Mouse (Mus musculus): ENCODE data around the gene Spaca6. TPM values are rescaled to one million over a fixed set of nuclear protein-coding genes. Genes with fewer than 3 reads are reported as not detected.

Gene Spaca6
- polyA plus RNA-seq, 1 experiment from 2014 or later: 48.1 TPM

DNA sequence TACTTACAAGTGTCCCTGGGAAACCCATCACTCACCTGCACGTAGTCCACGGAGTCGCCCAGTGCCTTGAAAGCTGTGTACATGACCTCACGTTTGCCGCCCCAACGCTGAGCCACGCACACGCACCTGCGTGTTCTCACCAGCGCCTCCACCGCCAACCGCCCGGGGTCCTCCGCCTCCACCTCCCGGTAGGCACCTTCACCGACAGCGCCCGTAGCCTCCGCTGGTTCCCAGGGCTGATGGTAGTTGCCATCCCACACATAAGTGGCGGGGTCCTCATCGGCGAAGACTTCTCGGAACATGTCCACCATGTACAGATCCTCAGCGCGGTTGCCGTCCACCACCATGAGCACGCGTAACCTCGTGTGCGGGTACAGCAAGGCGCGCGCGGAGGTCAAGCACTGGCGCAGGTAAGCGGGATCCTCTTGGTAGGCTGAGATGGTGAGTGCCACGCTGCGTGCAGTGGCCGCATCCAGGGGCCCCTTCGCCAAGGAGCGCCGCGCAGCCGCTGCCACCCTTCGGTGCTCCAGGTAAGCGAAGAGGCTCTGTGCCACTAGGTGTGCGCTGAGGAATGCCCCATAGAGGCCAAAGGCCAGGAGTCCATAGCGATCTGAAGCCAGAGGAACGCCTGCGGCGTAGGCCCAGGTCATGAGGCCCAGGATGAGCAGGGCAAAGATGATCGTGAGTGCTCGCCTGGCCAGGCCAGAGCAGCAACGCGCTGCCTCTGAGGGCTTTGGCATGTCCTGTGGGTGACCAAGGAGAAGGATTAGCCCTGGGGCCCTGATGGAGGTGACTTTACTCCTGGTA lies 23.2 kb downstream of the Spaca6 start:
- Histone ChIP-seq H3K4me1 (no peaks in the 10 kb centered on the region), H3K4me3 (no peak overlapping the region), H3K36me3 (0 out of 2 replicates have a peak, but pooled peaks cover 8% of the 10 kb centered on the region), H3K27me3 (replicated peaks) (peaks cover 12% of the 10 kb centered on the region), H3K9ac (no peak overlapping the region), H3K9me3 (no peaks in the 10 kb centered on the region), H3K27ac (no peak overlapping the region), H3K4me2 (replicated peaks) (peak overlapping the region; percentile 35)
- peak; percentile 32 for ATAC-seq (ENCODE audit: low FRiP score, low read depth)
- WGBS: 23% methylated on average over 55 of the region's 55 CpGs

DNA sequence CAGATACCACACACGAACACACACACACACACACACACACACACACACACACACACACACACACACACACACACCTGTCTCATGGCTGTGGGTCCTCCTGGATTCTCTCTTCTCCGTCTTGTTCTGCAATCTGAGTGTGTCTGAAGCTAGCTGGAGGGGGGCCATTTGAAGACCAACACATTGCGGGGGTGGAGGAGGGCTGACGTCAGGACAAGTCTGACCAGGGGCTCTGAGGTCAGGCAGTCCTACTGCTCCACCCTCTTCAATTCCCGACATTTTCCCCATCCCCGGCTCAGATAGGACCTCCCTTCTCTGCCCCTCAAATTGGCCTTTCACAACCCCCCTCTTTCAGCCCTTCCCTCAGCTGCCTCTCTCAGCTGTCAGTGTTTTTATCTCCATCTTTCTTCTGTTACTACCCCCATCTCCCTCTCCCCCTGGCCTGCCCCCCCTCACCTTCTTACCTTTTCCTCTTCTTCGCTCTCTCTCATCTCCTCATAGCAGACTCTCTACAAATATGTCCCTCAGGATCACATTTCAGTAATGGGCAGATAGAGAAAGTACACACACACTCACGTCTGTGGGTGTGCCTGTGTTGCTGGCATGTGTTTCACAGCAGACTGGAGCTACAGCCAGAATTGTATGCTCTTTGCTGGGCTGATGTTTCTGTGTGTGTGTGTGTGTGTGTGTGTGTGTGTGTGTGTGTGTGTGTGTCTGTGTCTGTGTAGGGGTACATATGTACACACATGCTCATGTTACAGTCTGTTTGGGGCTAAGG lies 28.3 kb downstream of the Spaca6 start, which contains the start of gene Has1:
Gene Has1, minus strand, starts transcription at position 142 of the 775 bp plus-strand sequence.
- H3K4me2 ChIP-seq (replicated peaks): no peak within 1 kb of the TSS
- no peak within 1 kb of the TSS for H3K27ac ChIP-seq
- no peak within 1 kb of the TSS for H3K4me3 ChIP-seq
- H3K9me3 ChIP-seq: no peaks in the 10 kb centered on the region
- H3K9ac ChIP-seq: no peak within 1 kb of the TSS
- peaks cover 3% of the 10 kb centered on the region for H3K27me3 ChIP-seq (replicated peaks)
- no peaks in the 10 kb centered on the region for H3K4me1 ChIP-seq
- 60% methylated on average over 8 of the region's 8 CpGs for WGBS
- no peaks in the 10 kb centered on the region; the same call in 1 of the 2 replicates for H3K36me3 ChIP-seq
- no peak for ATAC-seq (ENCODE audit: low FRiP score, low read depth)

GRCm38 (mm10) chr17:17856612-17857011 lies 29.7 kb downstream of the Spaca6 start:
- no peak overlapping the region for H3K27ac ChIP-seq
- H3K4me1 ChIP-seq: no peaks in the 10 kb centered on the region
- no peak overlapping the region for H3K4me2 ChIP-seq (replicated peaks)
- H3K4me3 ChIP-seq: no peak overlapping the region
- no peak for ATAC-seq (ENCODE audit: low FRiP score, low read depth)
- no peaks in the 10 kb centered on the region for H3K9me3 ChIP-seq
- H3K36me3 ChIP-seq: no peaks in the 10 kb centered on the region; the same call in 1 of the 2 replicates
- no peaks in the 10 kb centered on the region for H3K27me3 ChIP-seq (replicated peaks)
- 85% methylated on average over 1 of the region's 1 CpGs for WGBS
- H3K9ac ChIP-seq: no peak overlapping the region

DNA sequence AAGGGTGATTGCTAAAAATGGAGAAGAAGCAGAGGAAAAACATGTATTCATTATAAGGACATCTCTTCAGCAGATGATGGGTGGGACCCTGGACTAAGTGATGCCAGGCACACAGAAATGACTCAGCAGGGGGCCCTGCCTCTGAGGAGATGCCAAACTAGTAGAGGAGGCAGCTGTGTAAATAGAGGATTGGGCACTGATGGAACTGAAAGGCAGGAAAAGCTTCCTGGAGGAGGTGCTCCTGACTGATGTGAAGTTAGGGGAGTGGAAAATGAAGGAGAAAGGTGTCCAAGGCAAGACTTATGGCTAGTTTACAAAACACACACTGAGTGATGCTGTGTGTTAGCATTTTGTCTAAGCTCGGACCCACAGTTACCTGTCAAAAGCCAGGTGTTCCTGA lies 30.5 kb downstream of the Spaca6 start:
- Histone ChIP-seq H3K4me3 (no peak overlapping the region), H3K27me3 (replicated peaks) (no peaks in the 10 kb centered on the region), H3K4me1 (no peaks in the 10 kb centered on the region), H3K27ac (no peak overlapping the region), H3K36me3 (peaks cover 2% of the 10 kb centered on the region; the same call in 1 of the 2 replicates), H3K4me2 (replicated peaks) (no peak overlapping the region), H3K9me3 (no peaks in the 10 kb centered on the region), H3K9ac (no peak overlapping the region)
- 92% methylated on average over 1 of the region's 1 CpGs for WGBS
- ATAC-seq (ENCODE audit: low FRiP score, low read depth): no peak

GRCm38 (mm10) chr17:17860110-17860509 lies 33.2 kb downstream of the Spaca6 start:
- H3K9me3 ChIP-seq: no peaks in the 10 kb centered on the region
- no peak for ATAC-seq (ENCODE audit: low FRiP score, low read depth)
- H3K4me2 ChIP-seq (replicated peaks): no peak overlapping the region
- no peak overlapping the region for H3K9ac ChIP-seq
- 86% methylated on average over 3 of the region's 3 CpGs for WGBS
- H3K4me1 ChIP-seq: no peaks in the 10 kb centered on the region
- peaks cover 14% of the 10 kb centered on the region; the same call in 1 of the 2 replicates for H3K36me3 ChIP-seq
- no peak overlapping the region for H3K4me3 ChIP-seq
- no peak overlapping the region for H3K27ac ChIP-seq
- H3K27me3 ChIP-seq (replicated peaks): no peaks in the 10 kb centered on the region

DNA sequence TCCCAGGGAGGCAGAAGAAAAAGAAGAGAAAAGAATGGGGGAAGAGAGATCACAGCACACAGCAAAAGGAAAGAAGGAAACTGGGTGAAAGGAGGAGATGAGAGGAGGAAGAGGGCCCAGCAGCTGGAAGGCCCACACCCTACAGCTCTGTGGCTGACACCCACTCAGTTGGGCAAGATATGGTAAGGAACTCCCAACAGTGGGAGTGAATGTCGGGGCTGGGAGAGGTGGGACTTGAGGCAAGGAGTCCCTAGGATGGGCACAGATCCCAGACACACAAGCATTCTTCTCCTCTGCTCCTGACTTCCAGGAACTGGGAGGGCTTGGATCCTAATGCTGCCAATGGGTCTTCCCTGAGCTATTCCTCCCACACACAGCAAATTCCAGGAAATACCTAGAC lies 35.4 kb downstream of the Spaca6 start:
- Histone ChIP-seq H3K4me2 (replicated peaks) (no peak overlapping the region), H3K4me3 (no peak overlapping the region), H3K9ac (no peak overlapping the region), H3K36me3 (peaks cover 23% of the 10 kb centered on the region; the same call in 1 of the 2 replicates), H3K9me3 (no peaks in the 10 kb centered on the region), H3K27me3 (replicated peaks) (no peaks in the 10 kb centered on the region), H3K27ac (no peak overlapping the region), H3K4me1 (no peaks in the 10 kb centered on the region)
- 92% methylated on average over 1 of the region's 1 CpGs for WGBS
- ATAC-seq (ENCODE audit: low FRiP score, low read depth): no peak

GRCm38 (mm10) chr17:17865168-17865567 lies 38.2 kb downstream of the Spaca6 start:
- no peaks in the 10 kb centered on the region for H3K4me1 ChIP-seq
- ATAC-seq (ENCODE audit: low FRiP score, low read depth): no peak
- H3K9me3 ChIP-seq: no peaks in the 10 kb centered on the region
- no peaks in the 10 kb centered on the region for H3K27me3 ChIP-seq (replicated peaks)
- H3K27ac ChIP-seq: no peak overlapping the region
- no peak overlapping the region for H3K4me2 ChIP-seq (replicated peaks)
- no peak overlapping the region for H3K4me3 ChIP-seq
- no peak overlapping the region for H3K9ac ChIP-seq
- 66% methylated on average over 2 of the region's 2 CpGs for WGBS
- H3K36me3 ChIP-seq: peaks cover 23% of the 10 kb centered on the region; the same call in 1 of the 2 replicates

DNA sequence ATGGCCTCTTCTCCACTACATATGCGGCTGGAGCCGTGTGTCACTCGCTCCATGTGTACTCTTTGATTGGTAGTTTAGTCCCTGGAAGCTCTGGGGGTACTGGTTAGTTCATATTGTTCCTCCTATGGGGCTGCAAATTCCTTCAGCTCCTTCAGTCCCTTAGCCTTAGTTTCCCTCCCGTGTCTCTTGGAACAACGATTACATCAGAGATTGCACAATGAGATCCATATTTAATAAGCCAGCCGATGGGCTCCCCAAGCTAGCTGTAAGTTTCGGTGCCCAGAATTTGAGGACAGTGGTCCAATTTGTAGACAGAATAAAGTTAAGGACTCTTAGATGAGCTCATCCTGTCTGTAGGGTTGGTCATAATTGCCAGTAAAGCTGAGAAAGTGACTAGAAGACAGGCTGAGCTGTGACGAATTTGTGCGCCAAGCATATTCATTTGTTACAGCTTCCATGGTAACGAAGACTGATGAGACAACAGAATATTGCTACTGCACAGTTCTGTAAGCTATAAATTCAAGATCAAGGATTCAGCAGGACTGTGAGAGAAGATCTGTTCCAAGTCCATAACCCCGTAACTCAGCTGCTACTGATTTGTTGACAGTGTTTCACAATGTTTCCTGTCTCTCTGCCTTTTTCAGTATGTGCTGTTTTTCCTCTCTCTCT lies 40.0 kb downstream of the Spaca6 start:
- no peak overlapping the region for H3K9ac ChIP-seq
- H3K27ac ChIP-seq: no peak overlapping the region
- 88% methylated on average over 11 of the region's 11 CpGs for WGBS
- no peaks in the 10 kb centered on the region for H3K27me3 ChIP-seq (replicated peaks)
- no peaks in the 10 kb centered on the region for H3K9me3 ChIP-seq
- no peaks in the 10 kb centered on the region for H3K4me1 ChIP-seq
- H3K4me3 ChIP-seq: no peak overlapping the region
- peaks cover 23% of the 10 kb centered on the region; the same call in 1 of the 2 replicates for H3K36me3 ChIP-seq
- H3K4me2 ChIP-seq (replicated peaks): no peak overlapping the region
- ATAC-seq (ENCODE audit: low FRiP score, low read depth): no peak

DNA sequence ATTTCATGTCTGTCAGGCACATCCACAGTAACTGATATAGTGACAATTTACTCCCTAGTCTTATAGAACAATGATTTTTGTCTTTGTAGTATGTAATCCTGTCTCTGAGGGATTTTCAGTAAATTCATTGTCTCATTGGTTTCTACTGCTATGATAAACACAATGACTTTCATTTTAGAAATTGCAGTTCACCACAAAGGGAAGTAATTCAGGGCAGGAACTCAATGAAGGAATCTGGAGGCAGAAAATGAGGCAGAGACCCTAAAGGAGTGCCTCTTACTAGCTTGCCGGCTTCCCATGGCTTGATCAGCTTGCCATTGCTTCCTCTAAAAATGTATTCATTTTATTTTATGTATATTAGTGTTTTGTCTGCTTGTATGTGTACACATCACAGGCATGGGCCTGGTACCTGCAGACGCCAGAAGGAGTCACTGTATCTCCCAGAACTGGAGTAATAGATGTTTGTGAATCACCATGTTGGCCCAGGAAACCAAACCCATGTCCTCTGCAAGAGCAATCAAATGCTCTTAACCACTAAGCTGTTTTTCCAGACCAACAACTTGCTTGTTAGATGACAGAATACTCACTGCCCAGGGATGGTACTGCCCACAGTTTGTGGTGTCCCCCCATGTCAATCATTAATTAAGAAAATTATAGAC lies 44.1 kb downstream of the Spaca6 start:
- Histone ChIP-seq H3K4me1 (no peaks in the 10 kb centered on the region), H3K4me2 (replicated peaks) (no peak overlapping the region), H3K9me3 (no peaks in the 10 kb centered on the region), H3K36me3 (peaks cover 3% of the 10 kb centered on the region; the same call in 1 of the 2 replicates), H3K9ac (no peak overlapping the region), H3K4me3 (no peak overlapping the region), H3K27ac (no peak overlapping the region), H3K27me3 (replicated peaks) (no peaks in the 10 kb centered on the region)
- ATAC-seq (ENCODE audit: low FRiP score, low read depth): no peak
- WGBS: 78% methylated on average over 2 of the region's 2 CpGs

- H3K4me3 ChIP-seq: no peak overlapping the region
- WGBS: 88% methylated on average over 2 of the region's 2 CpGs
These were observed 44.7 kb downstream of the Spaca6 start for GRCm38 (mm10) chr17:17871697-17872096.

GRCm38 (mm10) chr17:17879347-17879746 lies 52.4 kb downstream of the Spaca6 start:
- H3K9me3 ChIP-seq: no peaks in the 10 kb centered on the region
- no peak overlapping the region for H3K4me2 ChIP-seq (replicated peaks)
- no peak overlapping the region for H3K9ac ChIP-seq
- no peaks in the 10 kb centered on the region for H3K36me3 ChIP-seq
- H3K27me3 ChIP-seq (replicated peaks): no peaks in the 10 kb centered on the region
- no peak overlapping the region for H3K4me3 ChIP-seq
- WGBS: 95% methylated on average over 1 of the region's 1 CpGs
- no peak for ATAC-seq (ENCODE audit: low FRiP score, low read depth)
- H3K4me1 ChIP-seq: no peaks in the 10 kb centered on the region
- H3K27ac ChIP-seq: no peak overlapping the region

More at GRCm38 (mm10) chr17:17871697-17872096, 44.7 kb downstream of the Spaca6 start:
- no peaks in the 10 kb centered on the region for H3K36me3 ChIP-seq
- H3K9me3 ChIP-seq: no peaks in the 10 kb centered on the region
- no peak overlapping the region for H3K27ac ChIP-seq
- H3K27me3 ChIP-seq (replicated peaks): no peaks in the 10 kb centered on the region
- ATAC-seq (ENCODE audit: low FRiP score, low read depth): no peak
- H3K9ac ChIP-seq: no peak overlapping the region
- H3K4me1 ChIP-seq: no peaks in the 10 kb centered on the region
- no peak overlapping the region for H3K4me2 ChIP-seq (replicated peaks)

Measured in neural tube, embryonic 12.5 days (tissue).